Mouse (Mus musculus) kidney, postnatal 0 days (tissue): ENCODE data around the gene Mrpl20. TPM values are rescaled to one million over a fixed set of nuclear protein-coding genes. Genes with fewer than 3 reads are reported as not detected.
"Not testable (repeated sequence)": the region's sequence is repeated elsewhere in the genome, so short reads cannot be mapped to it uniquely, and the experiment has no call there.

Source experiments
- ATAC-seq: fragments of 200-750 bp; cut with Nextera tagmentation; replicated peaks from 2 replicates; pipeline ENCODE4 v1.8.0; 2017; ENCODE audit warnings: low read depth, moderate number of reproducible peaks, moderate TSS enrichment, moderate library complexity; ENCODE audit not compliant: low FRiP score
- DNase-seq: peaks from one replicate; pipeline ENCODE4 v3.0.0-alpha.2; 2016; ENCODE audit warnings: low spot score
- H3K27ac ChIP-seq: fragments of 300-500 bp; sonication (generic); 2 replicates; pipeline ENCODE4 v1.5.1; 2014; ENCODE audit warnings: mild to moderate bottlenecking
- H3K27me3 ChIP-seq: fragments of 300-500 bp; sonication (generic); 2 replicates; pipeline ENCODE4 v1.6.1; 2014; ENCODE audit warnings: low read length, mixed read lengths; ENCODE audit not compliant: insufficient read depth
- H3K36me3 ChIP-seq: fragments of 300-500 bp; sonication (generic); 2 replicates; pipeline ENCODE4 v1.6.1; 2014; ENCODE audit warnings: low read length, mixed read lengths; ENCODE audit not compliant: insufficient read depth
- H3K4me1 ChIP-seq: fragments of 300-500 bp; sonication (generic); replicated peaks from 2 replicates; pipeline ENCODE4 v1.6.1; 2014; ENCODE audit warnings: antibody characterized with exemption, low read length, mixed read lengths; ENCODE audit not compliant: insufficient read depth
- H3K4me2 ChIP-seq: fragments of 300-500 bp; sonication (generic); 2 replicates; pipeline ENCODE4 v1.6.1; 2014; ENCODE audit warnings: mild to moderate bottlenecking, low read length, moderate library complexity, mixed read lengths
- H3K4me3 ChIP-seq: fragments of 300-500 bp; sonication (generic); replicated peaks from 2 replicates; pipeline ENCODE4 v1.5.1; 2014; ENCODE audit warnings: low read depth, low read length
- H3K9ac ChIP-seq: fragments of 300-500 bp; sonication (generic); 2 replicates; pipeline ENCODE4 v1.6.1; 2014; ENCODE audit warnings: low read depth, low read length
- H3K9me3 ChIP-seq: fragments of 300-500 bp; sonication (generic); replicated peaks from 2 replicates; pipeline ENCODE4 v1.6.1; 2016; ENCODE audit warnings: low read length, inconsistent platforms, mixed read lengths
- CTCF ChIP-seq: IDR thresholded peaks from 2 replicates; pipeline ENCODE4 v1.5.1; 2016; ENCODE audit warnings: antibody characterized with exemption, low read depth, mild to moderate bottlenecking, moderate library complexity
- WGBS: fragments of 180-500 bp; shearing (Covaris S2); extraction: QIAGEN DNeasy Blood & Tissue Kit; methylation state at CpG from one replicate; pipeline ENCODE4 v1.1.7; 2014; 5-methylcytosine and 5-hydroxymethylcytosine counted together
- polyA plus RNA-seq: library from polyadenylated mRNA; unstranded; fragments of >200 nt; fragmentation: Nextera tagmentation; extraction: Ambion mirVana; gene quantifications from 2 replicates; pipeline ENCODE4 v1.2.1, GENCODE M21; 2015

Mrpl20 gene
- polyA plus RNA-seq, 1 experiment from 2014 or later = 294 TPM

GRCm38 (mm10) chr4:155788300-155788699 lies 14.4 kb upstream of the Mrpl20 start:
- H3K4me2 ChIP-seq = no peak overlapping the region
- H3K9me3 ChIP-seq = no peaks in the 10 kb centered on the region
- no peak for ATAC-seq
- no peak for TF ChIP-seq CTCF
- no peak for DNase-seq
- no peak overlapping the region for H3K9ac ChIP-seq
- no peak overlapping the region for H3K27ac ChIP-seq
- no peaks in the 10 kb centered on the region for H3K27me3 ChIP-seq
- WGBS = 76% methylated on average over 3 of the region's 3 CpGs
- H3K4me3 ChIP-seq = no peak overlapping the region
- H3K4me1 ChIP-seq = 0 out of 2 replicates have a peak, but pooled peaks cover 7% of the 10 kb centered on the region
- no peaks in the 10 kb centered on the region for H3K36me3 ChIP-seq

- ATAC-seq = not testable (repeated sequence)
- 74% methylated on average over 4 of the region's 4 CpGs for WGBS
These were observed 13.8 kb upstream of the Mrpl20 start for GRCm38 (mm10) chr4:155788833-155789232.

GRCm38 (mm10) chr4:155790021-155790489 lies 12.6 kb upstream of the Mrpl20 start, which contains the start of gene Ankrd65:
TSS of gene Ankrd65 (plus strand) at chr4:155790439.
- 0 out of 2 replicates have a peak within 1 kb of the TSS, but pooled peaks have one; percentile 4 for H3K4me2 ChIP-seq
- no peak for DNase-seq
- no peaks in the 10 kb centered on the region for H3K9me3 ChIP-seq
- no peak within 1 kb of the TSS; the same call in 1 of the 2 replicates for H3K27ac ChIP-seq
- no peak for ATAC-seq
- no peaks in the 10 kb centered on the region for H3K27me3 ChIP-seq
- WGBS = 79% methylated on average over 3 of the region's 3 CpGs
- H3K4me3 ChIP-seq = no peak within 1 kb of the TSS
- no peak within 1 kb of the TSS for H3K9ac ChIP-seq
- TF ChIP-seq CTCF = no peak
- no peaks in the 10 kb centered on the region for H3K36me3 ChIP-seq
- H3K4me1 ChIP-seq = 0 out of 2 replicates have a peak, but pooled peaks cover 7% of the 10 kb centered on the region

More at GRCm38 (mm10) chr4:155788833-155789232, 13.8 kb upstream of the Mrpl20 start:
- not testable (repeated sequence) for H3K27ac ChIP-seq, H3K27me3 ChIP-seq, H3K4me3 ChIP-seq, H3K9me3 ChIP-seq, DNase-seq, H3K4me1 ChIP-seq, H3K9ac ChIP-seq, H3K36me3 ChIP-seq, H3K4me2 ChIP-seq

- 42% methylated on average over 3 of the region's 3 CpGs for WGBS
- Histone ChIP-seq H3K4me2 (no peak overlapping the region), H3K36me3 (no peaks in the 10 kb centered on the region), H3K27me3 (no peaks in the 10 kb centered on the region), H3K4me1 (0 out of 2 replicates have a peak, but pooled peaks cover 7% of the 10 kb centered on the region), H3K27ac (no peak overlapping the region; the same call in 1 of the 2 replicates), H3K9ac (no peak overlapping the region), H3K4me3 (no peak overlapping the region), H3K9me3 (no peaks in the 10 kb centered on the region)
- no peak for TF ChIP-seq CTCF
- DNase-seq = no peak
- peak; percentile 61 for ATAC-seq
These were observed 12.0 kb upstream of the Mrpl20 start for GRCm38 (mm10) chr4:155790650-155791161.

- 29% methylated on average over 24 of the region's 24 CpGs for WGBS
- no peak for DNase-seq
- no peak for TF ChIP-seq CTCF
These were observed 11.3 kb upstream of the Mrpl20 start for GRCm38 (mm10) chr4:155791240-155791933.

GRCm38 (mm10) chr4:155793730-155794129 lies 8.9 kb upstream of the Mrpl20 start:
- Histone ChIP-seq H3K9ac (no peak overlapping the region), H3K4me1 (0 out of 2 replicates have a peak, but pooled peaks cover 7% of the 10 kb centered on the region), H3K9me3 (no peaks in the 10 kb centered on the region), H3K4me2 (no peak overlapping the region), H3K4me3 (no peak overlapping the region), H3K27me3 (no peaks in the 10 kb centered on the region), H3K27ac (no peak overlapping the region), H3K36me3 (no peaks in the 10 kb centered on the region)
- TF ChIP-seq CTCF = no peak
- no peak for DNase-seq
- WGBS = 37% methylated on average over 2 of the region's 2 CpGs
- no peak for ATAC-seq

More at GRCm38 (mm10) chr4:155791240-155791933, 11.3 kb upstream of the Mrpl20 start:
- Histone ChIP-seq H3K27me3 (no peaks in the 10 kb centered on the region), H3K27ac (no peak overlapping the region; the same call in 1 of the 2 replicates), H3K36me3 (no peaks in the 10 kb centered on the region), H3K4me3 (no peak overlapping the region), H3K9me3 (no peaks in the 10 kb centered on the region), H3K4me1 (0 out of 2 replicates have a peak, but pooled peaks cover 7% of the 10 kb centered on the region), H3K4me2 (peak overlapping the region; percentile 4; the same call in 1 of the 2 replicates), H3K9ac (no peak overlapping the region)
- peak; percentile 75 for ATAC-seq
